1 mouse cellular context compared by ENCODE assay signal in genomic region chr5:143464100-143464756, GRCm38 (mm10).
TF ChIP-seq lines count a peak whose summit lies in the region.

Gene Daglb (plus strand): TSS chr5:143464584.

TF ChIP-seq in CH12.LX, 34 proteins besides CTCF, POLR2A, EP300 and RAD21 (continued from another document):
- TF ChIP-seq JUND (conservative IDR thresholded peaks at IDR 0.05; ENCODE audit: low read depth, low read length) (no peak), SMC3 (IDR thresholded peaks at IDR 0.05; ENCODE audit: low read depth, low read length) (no peak), NRF1 (IDR thresholded peaks at IDR 0.05; ENCODE audit: low read depth, low read length) (peak; percentile 98), ZNF384 (IDR thresholded peaks at IDR 0.05; ENCODE audit: low read depth, low read length) (no peak), MEF2A (IDR thresholded peaks at IDR 0.05; ENCODE audit: borderline replicate concordance, low read depth, low read length) (no peak; the same call in 1 of the 2 replicates), E2F4 (IDR thresholded peaks at IDR 0.05; ENCODE audit: insufficient replicate concordance, low read depth, low read length) (peak; percentile 78; the same call in 1 of the 2 replicates), TCF12 (IDR thresholded peaks at IDR 0.05; ENCODE audit: low read depth, low read length) (peak; percentile 79), MYC (IDR thresholded peaks at IDR 0.05; ENCODE audit: low read depth, low read length) (no peak; the same call in 1 of the 2 replicates), NELFE (IDR thresholded peaks at IDR 0.05; ENCODE audit: low read depth, low read length) (peak; percentile 85), SIN3A (IDR thresholded peaks at IDR 0.05; ENCODE audit: low read length) (peak; percentile 74; the same call in 1 of the 2 replicates), CHD2 (IDR thresholded peaks at IDR 0.05; ENCODE audit: low read length) (no peak), ZC3H11A (IDR thresholded peaks at IDR 0.05; ENCODE audit: low read depth, low read length) (no peak), POLR2AphosphoS2 (IDR thresholded peaks at IDR 0.05; ENCODE audit: low read depth, low read length) (peak; percentile 39; the same call in 1 of the 2 replicates), GABPA (IDR thresholded peaks at IDR 0.05; ENCODE audit: insufficient replicate concordance, low read depth, low read length) (no peak), PAX5 (IDR thresholded peaks at IDR 0.05; ENCODE audit: low read length) (no peak), MXI1 (IDR thresholded peaks at IDR 0.05; ENCODE audit: low read depth, low read length) (peak; percentile 72), HCFC1 (IDR thresholded peaks at IDR 0.05; ENCODE audit: low read depth, low read length) (peak; percentile 70), TBP (conservative IDR thresholded peaks at IDR 0.05; ENCODE audit: low read depth, low read length) (0 out of 2 replicates have a peak, but pooled peaks have one; percentile 63), BHLHE40 (IDR thresholded peaks at IDR 0.05; ENCODE audit: low read depth, low read length) (peak; percentile 61; the same call in 1 of the 2 replicates), IRF4 (IDR thresholded peaks at IDR 0.05; ENCODE audit: low read depth, low read length) (peak; percentile 61; the same call in 1 of the 2 replicates), CHD1 (IDR thresholded peaks at IDR 0.05; ENCODE audit: low read depth, low read length) (no peak), JUN (IDR thresholded peaks at IDR 0.05; ENCODE audit: insufficient read depth, low read depth, low read length) (no peak)
